11 mouse cellular contexts compared by ENCODE assay signal in the genomic region with DNA sequence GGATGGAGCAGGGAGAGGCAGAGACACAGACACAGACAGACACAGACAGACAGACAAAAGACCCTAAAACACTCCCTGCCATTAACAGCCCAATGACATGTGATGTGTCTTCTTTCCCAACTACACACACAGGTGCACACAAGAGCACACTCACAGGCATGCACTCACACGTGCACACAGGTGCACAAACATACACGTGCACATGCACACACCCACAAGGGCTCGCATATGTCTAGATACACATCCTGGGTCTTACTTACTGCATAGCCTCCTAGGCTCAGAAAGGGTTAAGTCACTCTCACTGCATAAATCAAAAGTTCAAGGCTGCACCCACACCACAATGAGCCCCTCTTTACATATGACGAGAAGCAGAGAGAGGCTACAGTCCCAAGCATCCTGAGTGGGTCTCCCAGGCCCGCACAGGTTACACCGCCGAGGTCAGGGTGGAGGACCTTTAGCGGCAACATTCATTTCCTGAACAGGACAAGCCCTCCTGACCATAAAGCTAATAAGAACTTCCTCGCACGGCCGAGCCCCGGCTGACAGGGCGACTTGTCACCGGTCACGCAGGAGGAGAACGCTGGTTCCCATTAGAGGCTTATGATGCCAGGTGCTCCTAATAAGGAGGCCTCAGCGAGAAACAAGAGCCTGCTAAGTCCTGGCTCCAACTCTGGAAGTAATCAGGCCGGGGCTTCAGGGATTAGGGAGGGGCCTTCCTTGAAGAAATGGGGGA. TPM values are rescaled to one million over a fixed set of nuclear protein-coding genes. Genes with fewer than 3 reads are reported as not detected.
DNase-seq lines count a peak whose midpoint lies in the region; ATAC-seq and TF ChIP-seq lines count a peak whose summit lies in the region.
"Had no signal": no experiment of that assay in that cellular context is flagged by ENCODE, and none has a peak within 500 bp of the region (broad histone marks: within the 10 kb centered on the region; RNA-seq: fewer than 3 reads in every experiment).

No protein-coding gene starts in this region.

- no peak overlapping the region for H3K9ac ChIP-seq in midbrain, postnatal 0 days (replicated peaks; ENCODE audit: low read length, poor library complexity, severe bottlenecking)

- peak; percentile 75 for DNase-seq in gastrocnemius, adult 18-20 months (ENCODE audit: low spot score)
- no peak for DNase-seq in gastrocnemius, postnatal 36 days
- peak; percentile 53 for DNase-seq in midbrain, embryonic 10.5 days (ENCODE audit: low spot score)
- DNase-seq in midbrain, postnatal 0 days (ENCODE audit: low spot score) = no peak
- DNase-seq in retina, postnatal 1 day = peak; percentile 67
- DNase-seq in adrenal gland, postnatal 36 days = no peak
- DNase-seq in layer of hippocampus, adult 9-10 months (ENCODE audit: low spot score) = no peak
- DNase-seq: liver had no signal

- peaks cover 63% of the 10 kb centered on the region for H3K36me3 ChIP-seq in midbrain, embryonic 10.5 days
- H3K36me3 ChIP-seq in midbrain, postnatal 0 days (ENCODE audit: insufficient read depth, low read length) = no peaks in the 10 kb centered on the region

- no peak for TF ChIP-seq CTCF in midbrain, postnatal 0 days (IDR thresholded peaks at IDR 0.05)

- intact Hi-C loops in gastrocnemius, postnatal 36 days (cut with DNase I) = no loop called here

- H3K27ac ChIP-seq in midbrain, embryonic 10.5 days (replicated peaks) = peak overlapping the region; percentile 74
- no peak overlapping the region for H3K27ac ChIP-seq in midbrain, postnatal 0 days (ENCODE audit: low read depth, low read length)

- no peaks in the 10 kb centered on the region for H3K27me3 ChIP-seq in midbrain, embryonic 10.5 days (ENCODE audit: low read depth, poor library complexity, severe bottlenecking)
- no peaks in the 10 kb centered on the region for H3K27me3 ChIP-seq in midbrain, postnatal 0 days (ENCODE audit: insufficient read depth, low read length)
- H3K27me3 ChIP-seq: megakaryocyte, embryonic 14.5 days had no signal

- H3K9me3 ChIP-seq in midbrain, embryonic 10.5 days (replicated peaks) = no peaks in the 10 kb centered on the region
- H3K9me3 ChIP-seq in midbrain, postnatal 0 days (ENCODE audit: low read length) = no peaks in the 10 kb centered on the region
- H3K9me3 ChIP-seq: megakaryocyte, embryonic 14.5 days had no signal

- no peak overlapping the region for H3K4me2 ChIP-seq in midbrain, postnatal 0 days (ENCODE audit: low read depth, low read length, poor library complexity, severe bottlenecking)

- H3K4me1 ChIP-seq in midbrain, embryonic 10.5 days = peaks cover 92% of the 10 kb centered on the region
- H3K4me1 ChIP-seq in midbrain, postnatal 0 days (ENCODE audit: insufficient read depth, low read length) = peaks cover 4% of the 10 kb centered on the region; the same call in 1 of the 2 replicates

- H3K4me3 ChIP-seq in midbrain, embryonic 10.5 days = peak overlapping the region; percentile 38
- no peak overlapping the region for H3K4me3 ChIP-seq in midbrain, postnatal 0 days (ENCODE audit: low read depth, low read length)
- H3K4me3 ChIP-seq: megakaryocyte, embryonic 14.5 days had no signal

- 20% methylated on average over 18 of the region's 18 CpGs for WGBS in midbrain, embryonic 10.5 days
- WGBS in midbrain, postnatal 0 days = 38% methylated on average over 18 of the region's 18 CpGs

- ATAC-seq in midbrain, postnatal 0 days (ENCODE audit: low FRiP score) = no peak
- 0 out of 2 replicates have a peak, but pooled peaks have one; percentile 7 for ATAC-seq in granulocyte monocyte progenitor cell, adult 5-6 weeks (replicated peaks; ENCODE audit: poor library complexity, severe bottlenecking)

RNA-seq across cellular contexts. Expression of gene Zbtb16, which starts 13.3 kb away (rescaled TPM):
- total RNA-seq in gastrocnemius, adult 18-20 months (2021) = 100 to 1,000 TPM; 108 to 116 TPM
- 100 to 1,000 TPM; 129 to 168 TPM for total RNA-seq in gastrocnemius, postnatal 36 days (2021)
- 39.8 and 48.1 TPM in 2 replicates for polyA plus RNA-seq in midbrain, embryonic 10.5 days (2016; fragmentation: Nextera tagmentation; extraction: Ambion mirVana)
- total RNA-seq in midbrain, postnatal 0 days (2014; rRNA removed) = 8.3 and 12.6 TPM in 2 replicates
- 5.5 and 6.1 TPM in 2 replicates for polyA plus RNA-seq in midbrain, postnatal 0 days (2015; fragmentation: Nextera tagmentation; extraction: Ambion mirVana)
- 6.3 and 10.0 TPM in 2 replicates for total RNA-seq in granulocyte monocyte progenitor cell, adult 5-6 weeks (2014; fragmentation: Nextera tagmentation)
- total RNA-seq in granulocyte monocyte progenitor cell, adult 5-6 weeks (2017) = 7.0 and 10.1 TPM in 2 replicates
- 10 to 100 TPM; 33.5 to 62.9 TPM for total RNA-seq in adrenal gland, postnatal 36 days (2021)
- polyA plus RNA-seq: C2C12 had no signal

Comparison
In these comparisons a context has a peak if more than half of its experiments do, and no peak if none do; other contexts are left out.
1. DNase-seq: peak in gastrocnemius, adult 18-20 months (single experiment), midbrain, embryonic 10.5 days (single experiment) and retina, postnatal 1 day (single experiment); none in gastrocnemius, postnatal 36 days (0 of 2), midbrain, postnatal 0 days (single experiment), adrenal gland, postnatal 36 days (0 of 2) and layer of hippocampus, adult 9-10 months (single experiment).